Mouse (Mus musculus): Measurements from ENCODE around the gene Foxs1. TPM values are rescaled to one million over a fixed set of nuclear protein-coding genes. Genes with fewer than 3 reads are reported as not detected.

The Foxs1 gene
- polyA plus RNA-seq, 1 experiment, result 1.4 TPM

GRCm38 (mm10) chr2:152923621-152924020 is 9.4 kb downstream of the Foxs1 start:
- TF ChIP-seq CTCF (IDR thresholded peaks at IDR 0.05; ENCODE audit: extremely low read depth, insufficient read depth, low read length), result no peak
- TF ChIP-seq POLR2A (IDR thresholded peaks at IDR 0.05; ENCODE audit: extremely low read depth, insufficient read depth, low read length), result no peak

GRCm38 (mm10) chr2:152922376-152922775 is 10.6 kb downstream of the Foxs1 start:
- no peak overlapping the region for H3K4me3 ChIP-seq (ENCODE audit: insufficient read depth, low read length)
- TF ChIP-seq CTCF (IDR thresholded peaks at IDR 0.05; ENCODE audit: extremely low read depth, insufficient read depth, low read length), result no peak
- TF ChIP-seq POLR2A (IDR thresholded peaks at IDR 0.05; ENCODE audit: extremely low read depth, insufficient read depth, low read length), result no peak
- no peak overlapping the region for H3K27ac ChIP-seq (ENCODE audit: insufficient read depth, low read length)

More at GRCm38 (mm10) chr2:152923621-152924020, 9.4 kb downstream of the Foxs1 start:
- H3K27ac ChIP-seq (ENCODE audit: insufficient read depth, low read length), result no peak overlapping the region
- H3K4me1 ChIP-seq (ENCODE audit: control insufficient read depth, insufficient read depth, low read length), result no peaks in the 10 kb centered on the region
- H3K4me3 ChIP-seq (ENCODE audit: insufficient read depth, low read length), result no peak overlapping the region

GRCm38 (mm10) chr2:152917671-152918070 is 15.3 kb downstream of the Foxs1 start:
- TF ChIP-seq POLR2A (IDR thresholded peaks at IDR 0.05; ENCODE audit: extremely low read depth, insufficient read depth, low read length) (no peak), CTCF (IDR thresholded peaks at IDR 0.05; ENCODE audit: extremely low read depth, insufficient read depth, low read length) (no peak)
- no peak overlapping the region for H3K4me3 ChIP-seq (ENCODE audit: insufficient read depth, low read length)

More at GRCm38 (mm10) chr2:152922376-152922775, 10.6 kb downstream of the Foxs1 start:
- H3K4me1 ChIP-seq (ENCODE audit: control insufficient read depth, insufficient read depth, low read length), result no peaks in the 10 kb centered on the region

GRCm38 (mm10) chr2:152916111-152916510 is 16.9 kb downstream of the Foxs1 start:
- no peak overlapping the region for H3K27ac ChIP-seq (ENCODE audit: insufficient read depth, low read length)
- H3K4me1 ChIP-seq (ENCODE audit: control insufficient read depth, insufficient read depth, low read length), result no peaks in the 10 kb centered on the region
- TF ChIP-seq CTCF (IDR thresholded peaks at IDR 0.05; ENCODE audit: extremely low read depth, insufficient read depth, low read length), result no peak
- TF ChIP-seq POLR2A (IDR thresholded peaks at IDR 0.05; ENCODE audit: extremely low read depth, insufficient read depth, low read length), result no peak
- no peak overlapping the region for H3K4me3 ChIP-seq (ENCODE audit: insufficient read depth, low read length)

More at GRCm38 (mm10) chr2:152917671-152918070, 15.3 kb downstream of the Foxs1 start:
- no peak overlapping the region for H3K27ac ChIP-seq (ENCODE audit: insufficient read depth, low read length)
- H3K4me1 ChIP-seq (ENCODE audit: control insufficient read depth, insufficient read depth, low read length), result no peaks in the 10 kb centered on the region

- TF ChIP-seq POLR2A (IDR thresholded peaks at IDR 0.05; ENCODE audit: extremely low read depth, insufficient read depth, low read length), result no peak
- TF ChIP-seq CTCF (IDR thresholded peaks at IDR 0.05; ENCODE audit: extremely low read depth, insufficient read depth, low read length), result no peak
- no peak overlapping the region for H3K4me3 ChIP-seq (ENCODE audit: insufficient read depth, low read length)
- no peaks in the 10 kb centered on the region for H3K4me1 ChIP-seq (ENCODE audit: control insufficient read depth, insufficient read depth, low read length)
- no peak overlapping the region for H3K27ac ChIP-seq (ENCODE audit: insufficient read depth, low read length)
Measured at GRCm38 (mm10) chr2:152915453-152915852, 17.6 kb downstream of the Foxs1 start.

GRCm38 (mm10) chr2:152914310-152915120 is 18.5 kb downstream of the Foxs1 start:
- Histone ChIP-seq H3K4me1 (ENCODE audit: control insufficient read depth, insufficient read depth, low read length) (no peaks in the 10 kb centered on the region), H3K27ac (ENCODE audit: insufficient read depth, low read length) (no peak overlapping the region), H3K4me3 (ENCODE audit: insufficient read depth, low read length) (no peak overlapping the region)
- peak; percentile 91 for TF ChIP-seq CTCF (IDR thresholded peaks at IDR 0.05; ENCODE audit: extremely low read depth, insufficient read depth, low read length)
- TF ChIP-seq POLR2A (IDR thresholded peaks at IDR 0.05; ENCODE audit: extremely low read depth, insufficient read depth, low read length), result no peak

- no peak overlapping the region for H3K4me3 ChIP-seq (ENCODE audit: insufficient read depth, low read length)
- no peak overlapping the region for H3K27ac ChIP-seq (ENCODE audit: insufficient read depth, low read length)
- no peaks in the 10 kb centered on the region for H3K4me1 ChIP-seq (ENCODE audit: control insufficient read depth, insufficient read depth, low read length)
- TF ChIP-seq POLR2A (IDR thresholded peaks at IDR 0.05; ENCODE audit: extremely low read depth, insufficient read depth, low read length), result no peak
- no peak for TF ChIP-seq CTCF (IDR thresholded peaks at IDR 0.05; ENCODE audit: extremely low read depth, insufficient read depth, low read length)
Measured at GRCm38 (mm10) chr2:152913471-152913870, 19.5 kb downstream of the Foxs1 start.

- H3K27ac ChIP-seq (ENCODE audit: insufficient read depth, low read length), result no peak overlapping the region
- H3K4me1 ChIP-seq (ENCODE audit: control insufficient read depth, insufficient read depth, low read length), result no peaks in the 10 kb centered on the region
- H3K4me3 ChIP-seq (ENCODE audit: insufficient read depth, low read length), result no peak overlapping the region
- no peak for TF ChIP-seq CTCF (IDR thresholded peaks at IDR 0.05; ENCODE audit: extremely low read depth, insufficient read depth, low read length)
- no peak for TF ChIP-seq POLR2A (IDR thresholded peaks at IDR 0.05; ENCODE audit: extremely low read depth, insufficient read depth, low read length)
Measured at GRCm38 (mm10) chr2:152911432-152911831, 21.6 kb downstream of the Foxs1 start.

- Histone ChIP-seq H3K4me1 (ENCODE audit: control insufficient read depth, insufficient read depth, low read length) (no peaks in the 10 kb centered on the region), H3K4me3 (ENCODE audit: insufficient read depth, low read length) (no peak within 1 kb of the TSS), H3K27ac (ENCODE audit: insufficient read depth, low read length) (no peak within 1 kb of the TSS)
- TF ChIP-seq POLR2A (IDR thresholded peaks at IDR 0.05; ENCODE audit: extremely low read depth, insufficient read depth, low read length) (no peak), CTCF (IDR thresholded peaks at IDR 0.05; ENCODE audit: extremely low read depth, insufficient read depth, low read length) (no peak)
Measured at GRCm38 (mm10) chr2:152911031-152911430, 22.0 kb downstream of the Foxs1 start, which contains the start of gene Mylk2. Gene Mylk2 (plus strand): TSS chr2:152911352.

GRCm38 (mm10) chr2:152909848-152910247 is 23.2 kb downstream of the Foxs1 start:
- H3K4me1 ChIP-seq (ENCODE audit: control insufficient read depth, insufficient read depth, low read length), result no peaks in the 10 kb centered on the region; the same call in 1 of the 2 replicates
- no peak for TF ChIP-seq CTCF (IDR thresholded peaks at IDR 0.05; ENCODE audit: extremely low read depth, insufficient read depth, low read length)
- TF ChIP-seq POLR2A (IDR thresholded peaks at IDR 0.05; ENCODE audit: extremely low read depth, insufficient read depth, low read length), result no peak
- H3K27ac ChIP-seq (ENCODE audit: insufficient read depth, low read length), result no peak overlapping the region
- no peak overlapping the region for H3K4me3 ChIP-seq (ENCODE audit: insufficient read depth, low read length)

All from cortical plate, adult 2 months (tissue).